Mouse (Mus musculus): Measurements from ENCODE around the gene Gm3020. TPM values are rescaled to one million over a fixed set of nuclear protein-coding genes. Genes with fewer than 3 reads are reported as not detected.

Gm3020 gene
- polyA plus RNA-seq (2012; rRNA removed; ENCODE audit: low replicate concordance), result not detected in 2 replicates

GRCm38 (mm10) chr14:3651730-3652129 is at the start of gene Gm3020:
Gm3020 (plus strand) TSS chr14:3652030.

GRCm38 (mm10) chr14:3634212-3634611 is 17.6 kb upstream of the Gm3020 start, which contains the start of gene Gm3012:
Gm3012 (plus strand) TSS chr14:3634512.

GRCm38 (mm10) chr14:3688483-3688882 is 36.7 kb downstream of the Gm3020 start, which contains the start of gene Gm3043:
Gm3043 (plus strand) TSS chr14:3688783.

Other genes starting within 250 kb of the Gm3020 start
- not detected in 2 replicates for gene Gm10409, start 239.4 kb upstream of the Gm3020 start, polyA plus RNA-seq (2012; rRNA removed; ENCODE audit: low replicate concordance)
- 0.14 TPM in 1 of 2 replicates, not detected in the other for gene Gm3005, start 223.9 kb upstream of the Gm3020 start, polyA plus RNA-seq (2012; rRNA removed; ENCODE audit: low replicate concordance)
- gene Gm10408, start 202.7 kb upstream of the Gm3020 start, polyA plus RNA-seq (2012; rRNA removed; ENCODE audit: low replicate concordance), result not detected in 2 replicates
- gene Gm3012, start 17.5 kb upstream of the Gm3020 start, polyA plus RNA-seq (2012; rRNA removed; ENCODE audit: low replicate concordance), result not detected in 2 replicates
- gene Gm3043, start 36.8 kb downstream of the Gm3020 start, polyA plus RNA-seq (2012; rRNA removed; ENCODE audit: low replicate concordance), result not detected in 2 replicates
- gene Gm3002, start 158.0 kb downstream of the Gm3020 start, polyA plus RNA-seq (2012; rRNA removed; ENCODE audit: low replicate concordance), result not detected in 2 replicates
- gene Gm3033, start 194.2 kb downstream of the Gm3020 start, polyA plus RNA-seq (2012; rRNA removed; ENCODE audit: low replicate concordance), result not detected in 2 replicates
- not detected in 2 replicates for gene Gm2916, start 232.1 kb downstream of the Gm3020 start, polyA plus RNA-seq (2012; rRNA removed; ENCODE audit: low replicate concordance)

Data from duodenum, adult 2 months (tissue).